Mouse (Mus musculus): ENCODE results near the gene Slco3a1.

Slco3a1 gene

DNA sequence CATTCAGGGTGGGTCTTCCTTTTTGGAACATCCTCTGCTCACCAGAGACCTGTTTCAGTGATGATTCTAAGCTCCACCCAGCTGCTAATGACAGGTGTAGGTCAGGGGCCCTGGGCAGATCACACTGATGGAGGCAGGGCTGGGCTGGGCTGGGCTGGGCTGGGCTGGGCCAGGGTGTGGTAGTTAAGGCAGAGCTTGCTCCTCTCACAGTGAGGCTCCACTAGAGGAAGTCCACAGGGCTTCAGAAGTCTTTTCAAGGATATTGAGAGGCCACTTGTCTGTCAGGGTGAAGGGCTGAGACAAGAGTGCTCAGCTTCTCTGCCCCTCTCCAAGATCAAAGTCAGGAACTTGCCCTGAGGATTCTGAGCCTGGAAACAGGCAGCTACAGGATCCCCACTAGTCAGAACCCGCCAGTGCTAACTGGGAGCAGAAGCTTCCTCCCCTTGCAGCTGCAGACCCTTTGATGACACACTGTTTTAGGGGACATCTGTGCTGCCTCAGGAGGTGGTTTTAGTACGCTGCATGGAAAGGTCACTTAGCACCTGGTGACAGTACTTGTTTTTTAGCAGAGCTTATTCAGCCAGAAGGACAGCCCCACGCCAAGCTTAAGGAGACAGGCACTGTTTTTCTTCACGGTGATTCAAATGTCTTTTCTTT, 213.3 kb downstream of the Slco3a1 start:
- DNase-seq = no peak

GRCm38 (mm10) chr7:74340419-74340954, 214.1 kb downstream of the Slco3a1 start:
- no peak for DNase-seq

- peak; percentile 65 to 77 for DNase-seq
Measured at GRCm38 (mm10) chr7:74337677-74338420, 216.7 kb downstream of the Slco3a1 start.

- DNase-seq = no peak
Measured at GRCm38 (mm10) chr7:74332323-74332722, 222.3 kb downstream of the Slco3a1 start.

- DNase-seq = no peak
Measured at GRCm38 (mm10) chr7:74330858-74331726, 223.5 kb downstream of the Slco3a1 start.

- DNase-seq = no peak
Measured at GRCm38 (mm10) chr7:74330117-74330857, 224.3 kb downstream of the Slco3a1 start.

DNA sequence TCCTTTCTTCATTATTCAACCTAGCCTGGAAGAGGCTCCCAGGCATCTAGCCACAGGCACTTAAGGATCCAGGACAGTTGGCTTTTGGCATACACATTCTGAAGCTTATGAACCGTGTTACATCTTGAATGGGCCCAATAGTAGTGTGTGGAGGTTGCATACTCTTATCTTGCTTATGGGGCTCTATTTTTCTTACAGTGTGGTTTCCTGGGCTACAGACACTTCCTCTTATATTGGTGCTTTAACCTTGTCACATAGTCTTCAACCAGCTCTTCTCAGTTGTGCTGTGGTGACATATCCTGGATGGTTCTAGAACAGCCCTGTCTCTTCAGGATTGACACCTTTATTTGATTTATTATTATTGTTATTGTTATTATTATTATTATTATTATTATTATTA, 225.6 kb downstream of the Slco3a1 start:
- DNase-seq = no peak

DNA sequence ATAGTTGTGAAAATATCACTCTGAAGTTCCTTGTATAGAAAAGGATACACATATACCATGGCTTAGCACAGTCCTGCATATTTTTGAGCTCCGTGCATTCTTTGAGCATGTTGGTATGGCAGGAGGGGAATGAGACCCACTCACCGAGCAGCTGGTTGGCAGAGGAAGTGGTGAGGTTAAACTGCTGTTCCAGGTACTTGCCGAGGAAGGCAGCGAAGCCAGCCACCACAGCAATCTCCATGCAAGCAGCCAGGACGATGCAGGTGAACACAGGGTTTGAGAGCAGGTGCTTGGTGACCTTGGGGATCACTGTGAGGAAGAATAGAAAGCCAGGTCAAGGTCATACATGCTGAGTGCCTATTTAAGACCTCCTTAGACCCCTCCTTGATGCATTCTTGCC, 226.9 kb downstream of the Slco3a1 start:
- DNase-seq = no peak

DNA sequence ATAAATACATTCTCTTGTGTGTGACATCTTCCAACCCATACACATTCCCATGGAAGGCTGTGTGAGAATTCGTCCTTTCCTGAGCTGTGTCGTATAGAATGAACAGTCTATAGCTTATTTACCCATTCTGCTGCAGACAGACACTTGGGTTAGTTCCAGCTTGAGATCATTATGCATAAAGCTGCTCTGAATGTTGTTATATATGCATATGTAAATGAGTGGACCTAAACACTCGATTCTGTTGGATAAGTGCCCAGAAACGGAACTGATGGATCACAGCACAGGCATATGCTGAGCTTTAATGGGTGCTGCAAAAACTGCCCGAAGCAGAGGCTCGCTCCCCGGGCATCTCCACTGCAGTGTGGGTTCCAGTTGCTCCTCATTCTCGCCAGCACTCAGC, 229.5 kb downstream of the Slco3a1 start:
- no peak for DNase-seq

GRCm38 (mm10) chr7:74323683-74324082, 230.9 kb downstream of the Slco3a1 start:
- DNase-seq = peak in 1 of 2 experiments; percentile 21

DNA sequence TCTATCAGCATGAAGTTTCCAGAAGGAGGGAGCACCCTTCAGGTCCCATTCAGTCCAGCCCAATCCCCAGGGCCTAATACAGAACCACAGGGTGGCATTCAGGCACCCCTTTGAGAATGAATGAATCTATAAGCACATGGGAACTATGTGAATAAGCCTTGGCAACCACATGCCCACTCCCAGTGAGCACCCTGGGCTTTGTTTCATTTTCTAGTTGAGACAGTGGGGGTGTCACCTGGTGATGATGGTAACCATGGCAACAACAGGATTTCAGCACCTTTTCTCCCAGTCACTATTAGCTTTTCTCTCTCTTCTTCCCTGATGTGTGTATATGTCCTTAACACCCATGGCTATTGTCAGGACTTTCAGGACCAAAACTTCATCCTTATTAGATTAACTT, 231.4 kb downstream of the Slco3a1 start:
- no peak for DNase-seq

DNA sequence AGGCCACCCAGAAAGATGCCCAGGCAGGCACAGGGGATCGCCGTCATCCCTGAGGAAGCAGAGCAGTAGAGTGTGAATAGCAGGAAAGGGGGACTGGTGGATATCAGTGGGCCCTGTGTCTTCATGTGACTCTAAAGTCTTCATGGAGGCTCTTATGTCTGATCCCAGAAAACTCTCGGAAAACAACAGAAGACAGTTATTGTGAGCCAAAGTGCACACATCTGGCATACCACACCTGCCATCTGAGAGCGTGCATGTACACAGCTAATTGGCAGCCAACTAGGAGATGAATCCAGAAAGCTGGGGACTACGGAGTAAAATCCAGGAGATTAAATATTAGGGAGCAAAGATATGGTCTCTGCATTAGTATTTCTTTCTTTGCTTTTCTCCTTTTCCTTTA, 233.9 kb downstream of the Slco3a1 start:
- no peak for DNase-seq

GRCm38 (mm10) chr7:74315836-74316435, 238.6 kb downstream of the Slco3a1 start:
- DNase-seq = peak; percentile 67 to 72

DNA sequence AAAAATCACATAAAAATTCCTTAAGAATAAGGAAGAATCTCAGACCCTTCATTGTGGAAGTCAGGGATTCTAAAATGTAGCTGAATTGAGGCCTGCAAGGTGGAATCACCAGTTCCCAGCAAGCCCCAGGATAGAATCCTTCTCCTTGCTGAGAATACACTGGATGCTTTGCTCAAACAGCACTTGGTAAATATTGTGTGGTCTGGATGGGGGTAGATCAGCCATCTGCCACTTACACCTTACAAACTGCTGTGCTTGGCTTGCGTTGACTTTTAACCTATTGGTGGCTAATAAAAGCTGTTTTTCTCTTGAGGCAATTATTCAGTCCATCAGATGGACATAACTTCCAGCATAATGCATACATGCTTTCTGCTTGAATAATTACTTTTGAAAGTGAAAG, 240.3 kb downstream of the Slco3a1 start:
- DNase-seq = peak; percentile 48 to 58

GRCm38 (mm10) chr7:74313279-74314105, 241.1 kb downstream of the Slco3a1 start:
- DNase-seq = peak; percentile 28 to 30

DNA sequence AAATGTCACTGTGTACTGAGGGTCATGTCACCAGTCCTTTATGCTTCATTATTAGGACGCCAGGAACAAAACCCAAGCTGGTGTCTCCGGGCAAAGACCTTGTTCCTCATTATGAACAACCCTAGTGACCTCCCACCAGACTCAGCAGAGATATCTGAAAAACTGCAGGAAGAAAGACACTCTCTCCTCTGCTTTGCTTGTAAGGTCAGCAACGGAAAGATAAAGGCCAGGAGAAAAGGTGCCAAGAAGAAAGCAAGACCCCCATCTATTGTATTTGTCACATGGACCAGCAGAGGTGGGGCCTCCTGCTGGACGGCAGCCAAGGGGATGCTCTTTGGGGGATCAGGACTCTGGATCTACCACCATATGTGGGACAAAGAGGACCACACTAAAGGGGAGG, 243.0 kb downstream of the Slco3a1 start:
- peak in 1 of 2 experiments; percentile 29 for DNase-seq

GRCm38 (mm10) chr7:74303611-74304300, 250.8 kb downstream of the Slco3a1 start:
- peak; percentile 26 to 29 for DNase-seq

DNA sequence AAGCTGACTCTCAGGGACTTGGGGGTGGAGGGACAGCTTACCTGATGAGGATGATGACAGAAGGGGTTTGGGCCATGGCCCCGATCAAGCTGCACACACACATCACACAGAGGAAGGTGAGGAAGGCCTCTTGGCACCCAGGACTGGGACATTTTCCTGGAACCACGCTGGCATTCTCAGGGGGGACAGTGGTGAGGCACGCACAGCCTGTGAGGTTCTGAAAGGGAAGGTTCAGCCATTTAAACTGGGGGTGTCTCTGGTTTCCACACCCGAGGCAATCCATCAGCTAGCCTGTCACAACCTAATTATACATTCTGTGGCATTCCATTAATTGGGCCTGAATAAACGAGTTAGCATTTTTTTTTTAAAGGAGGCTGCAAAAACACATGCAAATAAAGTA, 251.5 kb downstream of the Slco3a1 start:
- DNase-seq = no peak

- no peak for DNase-seq
Measured at GRCm38 (mm10) chr7:74286531-74286930, 268.0 kb downstream of the Slco3a1 start.

GRCm38 (mm10) chr7:74280371-74280770, 274.2 kb downstream of the Slco3a1 start:
- peak; percentile 38 to 49 for DNase-seq
